Mouse (Mus musculus): Measurements from ENCODE around the gene Ugt1a8. TPM values are rescaled to one million over a fixed set of nuclear protein-coding genes. Genes with fewer than 3 reads are reported as not detected.

Ugt1a8 gene
- total and polyA plus RNA-seq, 3 experiments = not detected

GRCm38 (mm10) chr1:88255989-88256754 lies 168.6 kb downstream of the Ugt1a8 start:
- Histone ChIP-seq H3K9ac (ENCODE audit: control insufficient read depth, low read depth, low read length, poor library complexity, severe bottlenecking) (no peak overlapping the region), H3K4me3 (ENCODE audit: control insufficient read depth in 1 of 2, insufficient read depth in 1 of 2, low read depth in 2 of 2, low read length in 2 of 2) (no peak overlapping the region), H3K79me2 (ENCODE audit: control insufficient read depth, insufficient read depth, low read length, poor library complexity) (no peaks in the 10 kb centered on the region), H3K4me1 (ENCODE audit: control insufficient read depth in 1 of 2, insufficient read depth in 2 of 2, low read length in 2 of 2) (0 out of 4 replicates have a peak, but pooled peaks cover 0 to 3% of the 10 kb centered on the region in 2 experiments), H3K9me3 (replicated peaks; ENCODE audit: insufficient read depth, low read length) (no peaks in the 10 kb centered on the region), H3K36me3 (ENCODE audit: control insufficient read depth in 1 of 2, insufficient read depth in 2 of 2, low read length in 2 of 2) (peaks cover 0 to 4% of the 10 kb centered on the region in 2 experiments; a peak in 2 of 4 replicates), H3K27me3 (ENCODE audit: control insufficient read depth in 1 of 2, insufficient read depth in 2 of 2, low read length in 2 of 2) (no peaks in the 10 kb centered on the region), H3K27ac (ENCODE audit: control insufficient read depth, low read depth, low read length) (no peak overlapping the region)
- DNase-seq (ENCODE audit: low read depth, low spot score) = no peak
- TF ChIP-seq TBP (IDR thresholded peaks at IDR 0.05; ENCODE audit: low read depth, low read length) = no peak
- no peak for TF ChIP-seq MYC (IDR thresholded peaks at IDR 0.05; ENCODE audit: low read depth, low read length)
- TF ChIP-seq ZC3H11A (IDR thresholded peaks at IDR 0.05; ENCODE audit: low read depth, low read length) = no peak
- TF ChIP-seq HCFC1 (IDR thresholded peaks at IDR 0.05; ENCODE audit: low read depth, low read length) = no peak
- no peak for TF ChIP-seq EP300 (IDR thresholded peaks at IDR 0.05; ENCODE audit: low read depth in 1 of 2, low read length in 2 of 2)
- no peak for TF ChIP-seq BHLHE40 (IDR thresholded peaks at IDR 0.05; ENCODE audit: borderline replicate concordance, low read depth, low read length)
- no peak for TF ChIP-seq MAX (IDR thresholded peaks at IDR 0.05; ENCODE audit: low read length)
- no peak for TF ChIP-seq UBTF (IDR thresholded peaks at IDR 0.05; ENCODE audit: borderline replicate concordance, insufficient read depth, low read depth, low read length)
- no peak for TF ChIP-seq JUND (IDR thresholded peaks at IDR 0.05; ENCODE audit: low read depth, low read length)
- TF ChIP-seq MAZ (IDR thresholded peaks at IDR 0.05; ENCODE audit: low read depth, low read length) = no peak
- no peak for TF ChIP-seq TAL1 (IDR thresholded peaks at IDR 0.05; ENCODE audit: low read length)
- no peak for TF ChIP-seq ELF1 (IDR thresholded peaks at IDR 0.05; ENCODE audit: low read depth, low read length)
- no peak for TF ChIP-seq NELFE (IDR thresholded peaks at IDR 0.05; ENCODE audit: low read depth, low read length)
- no peak for TF ChIP-seq ZKSCAN1 (IDR thresholded peaks at IDR 0.05; ENCODE audit: low read depth, low read length)

- TF ChIP-seq E2F4 (IDR thresholded peaks at IDR 0.05; ENCODE audit: borderline replicate concordance, low read depth, low read length) = no peak
- no peak for TF ChIP-seq NRF1 (IDR thresholded peaks at IDR 0.05; ENCODE audit: insufficient read depth, low read depth, low read length, poor library complexity, severe bottlenecking)
- no peak for TF ChIP-seq CHD1 (IDR thresholded peaks at IDR 0.05; ENCODE audit: low read depth, low read length)
- TF ChIP-seq ELF1 (IDR thresholded peaks at IDR 0.05; ENCODE audit: low read depth, low read length) = no peak
- no peak for TF ChIP-seq MYC (IDR thresholded peaks at IDR 0.05; ENCODE audit: low read depth, low read length)
- TF ChIP-seq POLR2AphosphoS2 (IDR thresholded peaks at IDR 0.05; ENCODE audit: low read length) = no peak
- no peak for TF ChIP-seq RCOR1 (IDR thresholded peaks at IDR 0.05; ENCODE audit: low read depth, low read length)
- no peak for TF ChIP-seq SIN3A (IDR thresholded peaks at IDR 0.05; ENCODE audit: low read length)
- no peak for TF ChIP-seq NELFE (IDR thresholded peaks at IDR 0.05; ENCODE audit: low read depth, low read length)
- no peak for TF ChIP-seq USF2 (IDR thresholded peaks at IDR 0.05; ENCODE audit: borderline replicate concordance in 1 of 2, insufficient read depth in 1 of 2, low read depth in 1 of 2, low read length in 2 of 2)
- no peak for TF ChIP-seq POLR2A (IDR thresholded peaks at IDR 0.05; ENCODE audit: control insufficient read depth in 1 of 2, insufficient read depth in 1 of 2, low read depth in 1 of 2, low read length in 2 of 2, poor library complexity in 1 of 2)
- TF ChIP-seq MAFK (IDR thresholded peaks at IDR 0.05; ENCODE audit: borderline replicate concordance, low read depth, low read length) = no peak
- DNase-seq (ENCODE audit: low read depth, low spot score) = no peak
- H3K79me2 ChIP-seq (ENCODE audit: control insufficient read depth, insufficient read depth, low read length, poor library complexity) = no peaks in the 10 kb centered on the region
- H3K4me3 ChIP-seq (ENCODE audit: control insufficient read depth in 1 of 2, insufficient read depth in 1 of 2, low read depth in 2 of 2, low read length in 2 of 2) = no peak overlapping the region
- peaks cover 2 to 9% of the 10 kb centered on the region in 2 experiments; a peak in 3 of 4 replicates for H3K4me1 ChIP-seq (ENCODE audit: control insufficient read depth in 1 of 2, insufficient read depth in 2 of 2, low read length in 2 of 2)
- no peak overlapping the region for H3K27ac ChIP-seq (ENCODE audit: control insufficient read depth, low read depth, low read length)
- no peaks in the 10 kb centered on the region for H3K9me3 ChIP-seq (replicated peaks; ENCODE audit: insufficient read depth, low read length)
- peaks cover 0 to 13% of the 10 kb centered on the region in 2 experiments; a peak in 2 of 4 replicates for H3K36me3 ChIP-seq (ENCODE audit: control insufficient read depth in 1 of 2, insufficient read depth in 2 of 2, low read length in 2 of 2)
- H3K9ac ChIP-seq (ENCODE audit: control insufficient read depth, low read depth, low read length, poor library complexity, severe bottlenecking) = no peak overlapping the region
- no peaks in the 10 kb centered on the region for H3K27me3 ChIP-seq (ENCODE audit: control insufficient read depth in 1 of 2, insufficient read depth in 2 of 2, low read length in 2 of 2)
Observed at GRCm38 (mm10) chr1:88256886-88257663, 169.5 kb downstream of the Ugt1a8 start.

All from MEL (cell line).